Mouse (Mus musculus) neural tube, embryonic 14.5 days (tissue): ENCODE results near the gene Ccser1. TPM values are rescaled to one million over a fixed set of nuclear protein-coding genes. Genes with fewer than 3 reads are reported as not detected.

Experiments used
- ATAC-seq: fragments of 200-750 bp; cut with Nextera tagmentation; 2 replicates; pipeline ENCODE4 v1.8.0; 2017; ENCODE audit warnings: low read depth, mild to moderate bottlenecking, moderate TSS enrichment, moderate library complexity
- H3K27ac ChIP-seq: fragments of 300-500 bp; sonication (generic); 2 replicates; pipeline ENCODE4 v1.5.1; 2014; ENCODE audit warnings: low read depth, mild to moderate bottlenecking, control low read depth, low read length, moderate library complexity, mixed read lengths
- H3K27me3 ChIP-seq: fragments of 300-500 bp; sonication (generic); 2 replicates; pipeline ENCODE4 v1.6.1; 2014; ENCODE audit warnings: low read length; ENCODE audit not compliant: control insufficient read depth, insufficient read depth
- H3K36me3 ChIP-seq: fragments of 300-500 bp; sonication (generic); 2 replicates; pipeline ENCODE4 v1.6.1; 2014; ENCODE audit warnings: low read length, mixed read lengths; ENCODE audit not compliant: control insufficient read depth, insufficient read depth
- H3K4me1 ChIP-seq: fragments of 300-500 bp; sonication (generic); 2 replicates; pipeline ENCODE4 v1.6.1; 2014; ENCODE audit warnings: low read length; ENCODE audit not compliant: control insufficient read depth, insufficient read depth
- H3K4me2 ChIP-seq: fragments of 300-500 bp; sonication (generic); 2 replicates; pipeline ENCODE4 v1.6.1; 2014; ENCODE audit warnings: mild to moderate bottlenecking, low read depth, low read length, control low read depth
- H3K4me3 ChIP-seq: fragments of 300-500 bp; sonication (generic); 2 replicates; pipeline ENCODE4 v1.5.1; 2014; ENCODE audit warnings: low read depth, low read length, control low read depth, mixed read lengths
- H3K9ac ChIP-seq: fragments of 300-500 bp; sonication (generic); replicated peaks from 2 replicates; pipeline ENCODE4 v1.6.1; 2014; ENCODE audit warnings: low read depth, mild to moderate bottlenecking, control low read depth, low read length, mixed read lengths
- H3K9me3 ChIP-seq: fragments of 300-500 bp; sonication (generic); 2 replicates; pipeline ENCODE4 v1.6.1; 2016; ENCODE audit warnings: low read length; ENCODE audit not compliant: control insufficient read depth
- WGBS: fragments of 180-500 bp; shearing (Covaris S2); extraction: QIAGEN DNeasy Blood & Tissue Kit; methylation state at CpG from one replicate; pipeline ENCODE4 v1.1.7; 2014; 5-methylcytosine and 5-hydroxymethylcytosine counted together
- polyA plus RNA-seq: library from polyadenylated mRNA; unstranded; fragments of >200 nt; fragmentation: Nextera tagmentation; extraction: Ambion mirVana; gene quantifications from 2 replicates; pipeline ENCODE4 v1.2.1, GENCODE M21; 2014

Gene Ccser1
- polyA plus RNA-seq, 1 experiment from 2014 or later, result 37.5 TPM

DNA sequence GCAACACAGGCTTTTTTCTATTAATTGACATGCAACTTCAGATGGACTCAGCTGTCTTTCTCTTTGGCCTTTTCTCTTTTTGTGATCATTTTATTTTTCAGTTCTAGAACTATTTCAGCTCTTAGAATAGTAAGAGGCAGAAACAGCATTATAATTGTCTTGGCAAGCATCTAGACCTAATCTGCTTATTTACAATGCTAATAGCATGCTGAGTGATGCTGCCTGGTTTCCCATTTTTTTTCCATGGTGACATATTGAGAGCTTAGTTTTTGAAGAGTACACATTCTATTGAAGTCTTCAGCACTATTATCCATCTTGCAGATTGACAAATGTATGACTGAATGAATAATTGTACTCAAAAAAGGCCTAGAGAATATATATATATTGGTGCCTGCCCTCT, 401.6 kb downstream of the Ccser1 start:
- H3K27ac ChIP-seq, result no peak overlapping the region
- no peaks in the 10 kb centered on the region for H3K4me1 ChIP-seq
- no peak for ATAC-seq
- H3K4me2 ChIP-seq, result no peak overlapping the region
- no peak overlapping the region for H3K4me3 ChIP-seq
- no peaks in the 10 kb centered on the region for H3K9me3 ChIP-seq
- no peaks in the 10 kb centered on the region for H3K27me3 ChIP-seq
- no peaks in the 10 kb centered on the region for H3K36me3 ChIP-seq
- no peak overlapping the region for H3K9ac ChIP-seq

DNA sequence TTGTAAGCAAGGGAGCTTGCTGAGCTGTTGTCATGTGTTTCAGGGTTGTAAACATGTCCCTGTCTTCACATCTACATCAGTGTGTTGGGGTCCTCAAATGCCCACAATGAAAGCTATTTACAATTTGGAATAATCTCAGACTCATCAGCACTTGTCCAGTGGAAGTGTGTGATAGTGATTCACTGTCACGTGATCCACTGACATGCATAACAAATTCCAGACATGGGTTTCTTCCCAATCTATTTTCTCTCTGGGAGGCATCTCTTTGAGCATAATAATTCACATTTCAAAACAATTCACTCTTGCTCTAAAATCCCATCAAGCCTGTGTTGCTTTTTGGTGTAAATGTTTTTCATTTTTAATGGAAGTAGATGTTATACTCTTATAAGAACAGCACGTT, 408.9 kb downstream of the Ccser1 start:
- H3K9ac ChIP-seq, result no peak overlapping the region
- no peak overlapping the region for H3K4me2 ChIP-seq
- no peaks in the 10 kb centered on the region for H3K4me1 ChIP-seq
- WGBS, result 82% methylated on average over 2 of the region's 2 CpGs
- no peak overlapping the region for H3K27ac ChIP-seq
- H3K4me3 ChIP-seq, result no peak overlapping the region
- no peak for ATAC-seq
- no peaks in the 10 kb centered on the region for H3K9me3 ChIP-seq
- H3K27me3 ChIP-seq, result no peaks in the 10 kb centered on the region
- no peaks in the 10 kb centered on the region for H3K36me3 ChIP-seq

GRCm38 (mm10) chr6:61601911-61602310, 421.8 kb downstream of the Ccser1 start:
- H3K27me3 ChIP-seq, result no peaks in the 10 kb centered on the region
- no peaks in the 10 kb centered on the region for H3K36me3 ChIP-seq
- no peak overlapping the region for H3K4me3 ChIP-seq
- H3K27ac ChIP-seq, result no peak overlapping the region
- H3K4me1 ChIP-seq, result no peaks in the 10 kb centered on the region
- no peak overlapping the region for H3K4me2 ChIP-seq
- no peak overlapping the region for H3K9ac ChIP-seq
- 82% methylated on average over 5 of the region's 5 CpGs for WGBS
- ATAC-seq, result no peak
- no peaks in the 10 kb centered on the region for H3K9me3 ChIP-seq

- 0 out of 2 replicates have a peak, but pooled peaks cover 2% of the 10 kb centered on the region for H3K4me1 ChIP-seq
- WGBS, result 38% methylated on average over 4 of the region's 4 CpGs
- H3K36me3 ChIP-seq, result no peaks in the 10 kb centered on the region
- H3K9ac ChIP-seq, result no peak overlapping the region
- peak; percentile 78 for ATAC-seq
- H3K27me3 ChIP-seq, result no peaks in the 10 kb centered on the region
- no peak overlapping the region for H3K4me3 ChIP-seq
- no peak overlapping the region; the same call in 1 of the 2 replicates for H3K27ac ChIP-seq
- H3K4me2 ChIP-seq, result no peak overlapping the region
- H3K9me3 ChIP-seq, result no peaks in the 10 kb centered on the region
Measured at GRCm38 (mm10) chr6:61614920-61615319, 434.8 kb downstream of the Ccser1 start.

DNA sequence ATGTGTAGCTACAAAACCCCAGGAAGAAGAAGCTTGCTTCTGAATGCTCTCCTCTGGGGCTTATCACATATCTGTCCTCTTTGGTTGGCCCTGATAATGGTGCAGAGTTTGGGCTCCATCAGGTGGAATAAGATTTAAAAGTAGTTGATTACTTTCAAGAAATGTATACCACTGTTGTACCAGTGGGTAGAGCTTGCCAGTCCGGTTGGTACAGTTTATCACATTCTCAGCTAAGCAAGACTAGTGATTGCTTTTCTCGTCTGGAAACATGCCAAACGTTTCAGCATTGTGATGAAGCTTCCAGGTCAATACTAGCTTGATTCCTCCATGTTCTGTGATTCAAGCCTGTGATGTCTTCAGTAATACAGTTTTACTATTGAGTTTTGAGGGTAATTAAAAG, 441.6 kb downstream of the Ccser1 start:
- H3K27me3 ChIP-seq, result no peaks in the 10 kb centered on the region
- no peaks in the 10 kb centered on the region for H3K4me1 ChIP-seq
- no peak overlapping the region for H3K4me3 ChIP-seq
- H3K4me2 ChIP-seq, result no peak overlapping the region
- no peak for ATAC-seq
- no peaks in the 10 kb centered on the region for H3K9me3 ChIP-seq
- no peak overlapping the region for H3K27ac ChIP-seq
- no peaks in the 10 kb centered on the region for H3K36me3 ChIP-seq
- WGBS, result 89% methylated on average over 3 of the region's 3 CpGs
- H3K9ac ChIP-seq, result no peak overlapping the region

GRCm38 (mm10) chr6:61661414-61661813, 481.3 kb downstream of the Ccser1 start:
- no peak for ATAC-seq
- H3K27me3 ChIP-seq, result no peaks in the 10 kb centered on the region
- H3K9me3 ChIP-seq, result no peaks in the 10 kb centered on the region
- H3K9ac ChIP-seq, result no peak overlapping the region
- H3K4me3 ChIP-seq, result no peak overlapping the region
- H3K4me1 ChIP-seq, result no peaks in the 10 kb centered on the region
- no peak overlapping the region for H3K4me2 ChIP-seq
- no peak overlapping the region for H3K27ac ChIP-seq
- no peaks in the 10 kb centered on the region for H3K36me3 ChIP-seq

- H3K4me2 ChIP-seq, result no peak overlapping the region
- no peak for ATAC-seq
- H3K36me3 ChIP-seq, result no peaks in the 10 kb centered on the region
- no peak overlapping the region for H3K27ac ChIP-seq
- no peak overlapping the region for H3K9ac ChIP-seq
- no peaks in the 10 kb centered on the region for H3K4me1 ChIP-seq
- H3K4me3 ChIP-seq, result no peak overlapping the region
- H3K9me3 ChIP-seq, result no peaks in the 10 kb centered on the region
- no peaks in the 10 kb centered on the region for H3K27me3 ChIP-seq
- 81% methylated on average over 1 of the region's 1 CpGs for WGBS
Measured at GRCm38 (mm10) chr6:61664572-61664971, 484.4 kb downstream of the Ccser1 start.

DNA sequence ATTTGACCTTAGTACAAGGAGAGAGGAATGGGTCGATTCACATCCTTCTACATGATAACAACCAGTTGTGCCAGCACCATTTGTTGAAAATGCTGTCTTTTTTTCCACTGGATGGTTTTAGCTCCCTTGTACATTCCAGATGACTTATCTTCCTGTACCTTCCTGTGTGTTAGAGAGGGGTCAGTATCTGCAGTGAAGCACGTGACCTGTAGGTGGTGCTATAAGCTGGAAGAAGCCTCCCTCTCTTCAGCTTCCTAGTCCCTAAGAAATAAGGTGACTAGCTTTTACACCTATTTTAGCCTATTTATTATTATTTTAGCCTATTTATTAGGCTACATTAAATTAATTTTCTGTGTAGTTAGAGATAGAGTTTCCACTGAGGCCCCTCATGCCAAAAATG, 506.9 kb downstream of the Ccser1 start:
- no peak for ATAC-seq
- Histone ChIP-seq H3K9me3 (no peaks in the 10 kb centered on the region), H3K27me3 (no peaks in the 10 kb centered on the region), H3K4me2 (no peak overlapping the region), H3K27ac (no peak overlapping the region), H3K36me3 (no peaks in the 10 kb centered on the region), H3K4me1 (no peaks in the 10 kb centered on the region), H3K9ac (no peak overlapping the region), H3K4me3 (no peak overlapping the region)
- WGBS, result 25% methylated on average over 2 of the region's 2 CpGs

- Histone ChIP-seq H3K36me3 (no peaks in the 10 kb centered on the region), H3K27me3 (no peaks in the 10 kb centered on the region), H3K9me3 (no peaks in the 10 kb centered on the region), H3K4me3 (no peak overlapping the region), H3K4me2 (no peak overlapping the region), H3K4me1 (no peaks in the 10 kb centered on the region), H3K27ac (no peak overlapping the region), H3K9ac (no peak overlapping the region)
- WGBS, result 82% methylated on average over 7 of the region's 7 CpGs
- ATAC-seq, result no peak
Measured at GRCm38 (mm10) chr6:61703003-61703402, 522.9 kb downstream of the Ccser1 start.

DNA sequence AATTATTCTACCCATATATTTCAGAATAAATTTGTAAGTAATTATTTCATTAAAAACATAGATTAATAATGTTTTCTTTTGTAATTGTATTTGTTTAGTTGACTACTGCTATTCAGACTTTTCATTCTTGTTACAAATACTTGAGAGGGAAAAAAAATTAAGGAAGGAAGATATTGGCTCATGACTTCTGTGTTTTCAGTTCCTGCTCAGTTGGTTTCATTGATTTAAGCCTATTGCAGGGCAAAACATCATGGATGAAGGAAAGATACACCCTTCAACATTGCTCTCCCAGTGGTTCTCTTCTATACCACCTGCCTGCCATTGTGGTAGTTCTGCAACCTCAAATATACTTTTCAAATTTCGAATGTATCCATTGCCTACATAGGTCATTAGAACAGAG, 541.1 kb downstream of the Ccser1 start:
- no peak for ATAC-seq
- 79% methylated on average over 1 of the region's 1 CpGs for WGBS
- H3K36me3 ChIP-seq, result no peaks in the 10 kb centered on the region

More for the DNA sequence above, 541.1 kb downstream of the Ccser1 start:
- Histone ChIP-seq H3K27me3 (no peaks in the 10 kb centered on the region), H3K27ac (no peak overlapping the region), H3K9me3 (no peaks in the 10 kb centered on the region), H3K4me3 (no peak overlapping the region), H3K4me1 (no peaks in the 10 kb centered on the region), H3K9ac (no peak overlapping the region), H3K4me2 (no peak overlapping the region)
